Mouse (Mus musculus) ES-E14 (cell line): ENCODE results near the gene Wbp4.

ENCODE experiments used
- CHD2 ChIP-seq: IDR thresholded peaks from 2 replicates; pipeline ENCODE4 v1.6.1; 2014; ENCODE audit warnings: mild to moderate bottlenecking, low read depth, low read length, inconsistent platforms
- HCFC1 ChIP-seq: IDR thresholded peaks from 2 replicates; pipeline ENCODE4 v1.6.1; 2012; ENCODE audit warnings: low read length, inconsistent platforms, borderline replicate concordance; ENCODE audit not compliant: insufficient read depth
- ZNF384 ChIP-seq: IDR thresholded peaks from 2 replicates; pipeline ENCODE4 v1.6.1; 2012; ENCODE audit warnings: low read depth, low read length, inconsistent platforms

DNA sequence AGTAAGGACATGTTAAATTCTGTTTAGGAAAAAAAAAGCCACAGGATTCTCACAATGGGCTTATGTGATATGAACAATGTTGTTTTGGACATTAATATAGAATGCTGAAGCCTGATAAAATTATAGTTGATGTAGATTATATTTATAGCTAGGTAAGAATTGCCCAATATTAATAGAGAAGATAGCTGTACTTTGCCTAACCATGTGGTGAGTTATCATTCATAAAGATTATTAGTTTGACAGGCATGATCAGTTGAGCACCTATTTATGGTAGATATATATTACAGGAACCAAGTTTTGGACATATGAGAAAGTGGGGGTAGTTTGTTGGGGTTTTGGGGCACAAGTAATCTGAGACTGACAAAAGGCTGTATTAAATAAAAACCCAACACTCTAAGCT, 39.3 kb upstream of the Wbp4 start:
- no peak for TF ChIP-seq HCFC1
- TF ChIP-seq ZNF384, result no peak
- no peak for TF ChIP-seq CHD2
